Mouse (Mus musculus): ENCODE results near the gene Slc2a3. TPM values are rescaled to one million over a fixed set of nuclear protein-coding genes. Genes with fewer than 3 reads are reported as not detected.

Slc2a3 gene
- 0.83 and 2.9 TPM in 2 replicates for polyA plus RNA-seq (2012; ENCODE audit: insufficient read depth, insufficient read length, missing spikeins)

GRCm38 (mm10) chr6:122801301-122801800 is at the start of gene Slc2a3:
TSS of gene Slc2a3 (minus strand) at chr6:122801640.
- Histone ChIP-seq H3K27ac (replicated peaks; ENCODE audit: low read depth, low read length) (peak within 1 kb of the TSS; percentile 63), H3K4me1 (ENCODE audit: control insufficient read depth, insufficient read depth, insufficient read length, low read length) (no peaks in the 10 kb centered on the region), H3K4me3 (ENCODE audit: insufficient read depth, low read depth, low read length) (peak within 1 kb of the TSS; percentile 65)

GRCm38 (mm10) chr6:122843759-122844158 is 42.3 kb upstream of the Slc2a3 start:
- H3K27ac ChIP-seq (replicated peaks; ENCODE audit: low read depth, low read length): no peak overlapping the region
- H3K4me1 ChIP-seq (ENCODE audit: control insufficient read depth, insufficient read depth, insufficient read length, low read length): no peaks in the 10 kb centered on the region
- no peak overlapping the region for H3K4me3 ChIP-seq (ENCODE audit: insufficient read depth, low read depth, low read length)

- H3K4me3 ChIP-seq (ENCODE audit: insufficient read depth, low read depth, low read length): no peak overlapping the region
- no peaks in the 10 kb centered on the region for H3K4me1 ChIP-seq (ENCODE audit: control insufficient read depth, insufficient read depth, insufficient read length, low read length)
- no peak overlapping the region for H3K27ac ChIP-seq (replicated peaks; ENCODE audit: low read depth, low read length)
These were observed 36.1 kb upstream of the Slc2a3 start for GRCm38 (mm10) chr6:122837539-122837938.

- Histone ChIP-seq H3K27ac (replicated peaks; ENCODE audit: low read depth, low read length) (no peak overlapping the region), H3K4me1 (ENCODE audit: control insufficient read depth, insufficient read depth, insufficient read length, low read length) (no peaks in the 10 kb centered on the region), H3K4me3 (ENCODE audit: insufficient read depth, low read depth, low read length) (no peak overlapping the region)
These were observed 35.5 kb upstream of the Slc2a3 start for GRCm38 (mm10) chr6:122836974-122837373.

GRCm38 (mm10) chr6:122834365-122834764 is 32.9 kb upstream of the Slc2a3 start:
- Histone ChIP-seq H3K27ac (replicated peaks; ENCODE audit: low read depth, low read length) (no peak overlapping the region), H3K4me1 (ENCODE audit: control insufficient read depth, insufficient read depth, insufficient read length, low read length) (no peaks in the 10 kb centered on the region), H3K4me3 (ENCODE audit: insufficient read depth, low read depth, low read length) (no peak overlapping the region)

- H3K4me1 ChIP-seq (ENCODE audit: control insufficient read depth, insufficient read depth, insufficient read length, low read length): no peaks in the 10 kb centered on the region
- H3K27ac ChIP-seq (replicated peaks; ENCODE audit: low read depth, low read length): no peak overlapping the region
- no peak overlapping the region for H3K4me3 ChIP-seq (ENCODE audit: insufficient read depth, low read depth, low read length)
These were observed 31.4 kb upstream of the Slc2a3 start for GRCm38 (mm10) chr6:122832880-122833279.

GRCm38 (mm10) chr6:122828086-122828485 is 26.6 kb upstream of the Slc2a3 start:
- Histone ChIP-seq H3K27ac (replicated peaks; ENCODE audit: low read depth, low read length) (no peak overlapping the region), H3K4me1 (ENCODE audit: control insufficient read depth, insufficient read depth, insufficient read length, low read length) (peaks cover 22% of the 10 kb centered on the region), H3K4me3 (ENCODE audit: insufficient read depth, low read depth, low read length) (no peak overlapping the region)

- H3K4me1 ChIP-seq (ENCODE audit: control insufficient read depth, insufficient read depth, insufficient read length, low read length): peaks cover 37% of the 10 kb centered on the region
- peak overlapping the region; percentile 40 for H3K4me3 ChIP-seq (ENCODE audit: insufficient read depth, low read depth, low read length)
- peak overlapping the region; percentile 39; the same call in 1 of the 2 replicates for H3K27ac ChIP-seq (replicated peaks; ENCODE audit: low read depth, low read length)
These were observed 24.7 kb upstream of the Slc2a3 start for GRCm38 (mm10) chr6:122825923-122826742.

GRCm38 (mm10) chr6:122825166-122825565 is 23.7 kb upstream of the Slc2a3 start:
- 0 out of 2 replicates have a peak overlapping the region, but pooled peaks have one; percentile 38 for H3K4me3 ChIP-seq (ENCODE audit: insufficient read depth, low read depth, low read length)
- H3K27ac ChIP-seq (replicated peaks; ENCODE audit: low read depth, low read length): peak overlapping the region; percentile 39
- peaks cover 43% of the 10 kb centered on the region for H3K4me1 ChIP-seq (ENCODE audit: control insufficient read depth, insufficient read depth, insufficient read length, low read length)

GRCm38 (mm10) chr6:122824086-122824485 is 22.6 kb upstream of the Slc2a3 start:
- Histone ChIP-seq H3K27ac (replicated peaks; ENCODE audit: low read depth, low read length) (peak overlapping the region; percentile 38; the same call in 1 of the 2 replicates), H3K4me3 (ENCODE audit: insufficient read depth, low read depth, low read length) (no peak overlapping the region), H3K4me1 (ENCODE audit: control insufficient read depth, insufficient read depth, insufficient read length, low read length) (peaks cover 43% of the 10 kb centered on the region)

- peaks cover 45% of the 10 kb centered on the region for H3K4me1 ChIP-seq (ENCODE audit: control insufficient read depth, insufficient read depth, insufficient read length, low read length)
- no peak overlapping the region for H3K27ac ChIP-seq (replicated peaks; ENCODE audit: low read depth, low read length)
- peak overlapping the region; percentile 97 for H3K4me3 ChIP-seq (ENCODE audit: insufficient read depth, low read depth, low read length)
These were observed 20.4 kb upstream of the Slc2a3 start for GRCm38 (mm10) chr6:122821822-122822221.

GRCm38 (mm10) chr6:122820799-122821650 is 19.6 kb upstream of the Slc2a3 start:
- H3K27ac ChIP-seq (replicated peaks; ENCODE audit: low read depth, low read length): no peak overlapping the region

GRCm38 (mm10) chr6:122820071-122820798 is 18.8 kb upstream of the Slc2a3 start:
- Histone ChIP-seq H3K4me1 (ENCODE audit: control insufficient read depth, insufficient read depth, insufficient read length, low read length) (peaks cover 37% of the 10 kb centered on the region), H3K4me3 (ENCODE audit: insufficient read depth, low read depth, low read length) (peak overlapping the region; percentile 97), H3K27ac (replicated peaks; ENCODE audit: low read depth, low read length) (peak overlapping the region; percentile 49)

More at GRCm38 (mm10) chr6:122820799-122821650, 19.6 kb upstream of the Slc2a3 start:
- Histone ChIP-seq H3K4me1 (ENCODE audit: control insufficient read depth, insufficient read depth, insufficient read length, low read length) (peaks cover 45% of the 10 kb centered on the region), H3K4me3 (ENCODE audit: insufficient read depth, low read depth, low read length) (peak overlapping the region; percentile 97)

GRCm38 (mm10) chr6:122819306-122820070 is 18.0 kb upstream of the Slc2a3 start, which contains the start of gene Foxj2:
TSS of gene Foxj2 (plus strand) at chr6:122819914.
- Histone ChIP-seq H3K27ac (replicated peaks; ENCODE audit: low read depth, low read length) (peak within 1 kb of the TSS; percentile 89), H3K4me3 (ENCODE audit: insufficient read depth, low read depth, low read length) (peak within 1 kb of the TSS; percentile 97), H3K4me1 (ENCODE audit: control insufficient read depth, insufficient read depth, insufficient read length, low read length) (peaks cover 30% of the 10 kb centered on the region)

All from brown adipose tissue, adult 24 weeks (tissue).